Mouse (Mus musculus) MEL (cell line): ENCODE measurements around the gene Amz1. TPM values are rescaled to one million over a fixed set of nuclear protein-coding genes. Genes with fewer than 3 reads are reported as not detected.

ENCODE experiments used
- DNase-seq: peaks from one replicate; pipeline ENCODE4 v3.0.0; 2011; ENCODE audit warnings: low read depth, low spot score
- H3K27ac ChIP-seq: 2 replicates; pipeline ENCODE4 v1.5.1; 2012; ENCODE audit warnings: low read depth, mild to moderate bottlenecking, control low read depth, low read length, moderate library complexity; ENCODE audit not compliant: control insufficient read depth
- H3K27me3 ChIP-seq, 2 experiments: fragments of 150-350 bp in 1 of 2; sonication (generic) in 1 of 2; 2 replicates each; pipeline ENCODE4 v1.6.1; 2012; ENCODE audit warnings: low read length in 2 of 2, mild to moderate bottlenecking in 2 of 2, improper control_type of control experiment in 1 of 2, moderate library complexity in 1 of 2; ENCODE audit not compliant: insufficient read depth in 2 of 2, control insufficient read depth in 1 of 2
- H3K36me3 ChIP-seq, 2 experiments: 2 replicates each; pipeline ENCODE4 v1.6.1; 2012 to 2014; ENCODE audit warnings: low read length in 2 of 2, improper control_type of control experiment in 1 of 2, inconsistent platforms in 1 of 2, mild to moderate bottlenecking in 1 of 2; ENCODE audit not compliant: insufficient read depth in 2 of 2, control insufficient read depth in 1 of 2
- H3K4me1 ChIP-seq, 2 experiments: fragments of 150-350 bp in 1 of 2; sonication (generic) in 1 of 2; 2 replicates each; pipeline ENCODE4 v1.6.1; 2012; ENCODE audit warnings: low read length in 2 of 2, improper control_type of control experiment in 1 of 2, mild to moderate bottlenecking in 1 of 2; ENCODE audit not compliant: insufficient read depth in 2 of 2, control insufficient read depth in 1 of 2
- H3K4me3 ChIP-seq, 2 experiments: fragments of 150-350 bp in 1 of 2; sonication (generic) in 1 of 2; 2 replicates each; pipeline ENCODE4 v1.5.1; 2012; ENCODE audit warnings: low read depth in 2 of 2, low read length in 2 of 2, mild to moderate bottlenecking in 2 of 2, moderate library complexity in 2 of 2, control low read depth in 1 of 2, improper control_type of control experiment in 1 of 2; ENCODE audit not compliant: control insufficient read depth in 1 of 2, insufficient read depth in 1 of 2
- H3K79me2 ChIP-seq: 2 replicates; pipeline ENCODE4 v1.6.1; 2012; ENCODE audit warnings: mild to moderate bottlenecking, low read length, moderate library complexity; ENCODE audit not compliant: control insufficient read depth, poor library complexity, insufficient read depth
- H3K9ac ChIP-seq: 2 replicates; pipeline ENCODE4 v1.6.1; 2012; ENCODE audit warnings: low read depth, mild to moderate bottlenecking, control low read depth, low read length, moderate library complexity; ENCODE audit not compliant: control insufficient read depth, poor library complexity, severe bottlenecking
- H3K9me3 ChIP-seq: fragments of 150-350 bp; sonication (generic); replicated peaks from 2 replicates; pipeline ENCODE4 v1.6.1; 2012; ENCODE audit warnings: mild to moderate bottlenecking, low read length, improper control_type of control experiment, moderate library complexity; ENCODE audit not compliant: insufficient read depth
- CHD2 ChIP-seq: IDR thresholded peaks from 2 replicates; pipeline ENCODE4 v1.6.1; 2011; ENCODE audit warnings: low read length, improper control_type of control experiment
- EP300 ChIP-seq, 2 experiments: IDR thresholded peaks; 2 replicates each; pipeline ENCODE4 v1.6.1; 2011; ENCODE audit warnings: improper control_type of control experiment in 2 of 2, low read length in 2 of 2, low read depth in 1 of 2, mild to moderate bottlenecking in 1 of 2
- GATA1 ChIP-seq: IDR thresholded peaks from 2 replicates; pipeline ENCODE4 v1.6.1; 2011; ENCODE audit warnings: low read depth, low read length, improper control_type of control experiment
- MAX ChIP-seq: IDR thresholded peaks from 2 replicates; pipeline ENCODE4 v1.6.1; 2011; ENCODE audit warnings: low read length, improper control_type of control experiment
- MAZ ChIP-seq: IDR thresholded peaks from 2 replicates; pipeline ENCODE4 v1.6.1; 2012; ENCODE audit warnings: low read depth, mild to moderate bottlenecking, inconsistent platforms, low read length, improper control_type of control experiment
- MXI1 ChIP-seq: IDR thresholded peaks from 2 replicates; pipeline ENCODE4 v1.6.1; 2011; ENCODE audit warnings: mild to moderate bottlenecking, low read depth, low read length, improper control_type of control experiment
- NRF1 ChIP-seq: IDR thresholded peaks from 2 replicates; pipeline ENCODE4 v1.6.1; 2014; ENCODE audit warnings: low read depth, mild to moderate bottlenecking, inconsistent platforms, low read length, improper control_type of control experiment, moderate library complexity; ENCODE audit not compliant: poor library complexity, insufficient read depth, severe bottlenecking
- POLR2A ChIP-seq, 2 experiments: IDR thresholded peaks; 2 replicates each; pipeline ENCODE4 v1.6.1; 2011 to 2012; ENCODE audit warnings: low read length in 2 of 2, mild to moderate bottlenecking in 2 of 2, control low read depth in 1 of 2, improper control_type of control experiment in 1 of 2, low read depth in 1 of 2, moderate library complexity in 1 of 2; ENCODE audit not compliant: control insufficient read depth in 1 of 2, insufficient read depth in 1 of 2, poor library complexity in 1 of 2
- POLR2AphosphoS2 ChIP-seq: IDR thresholded peaks from 2 replicates; pipeline ENCODE4 v1.6.1; 2011; ENCODE audit warnings: low read length, improper control_type of control experiment
- POLR2AphosphoS5 ChIP-seq: IDR thresholded peaks from 2 replicates; pipeline ENCODE4 v1.6.1; 2012; ENCODE audit warnings: low read depth, borderline replicate concordance, mild to moderate bottlenecking, inconsistent platforms, low read length, moderate library complexity, mixed read lengths
- RAD21 ChIP-seq: IDR thresholded peaks from 2 replicates; pipeline ENCODE4 v1.6.1; 2011; ENCODE audit warnings: mild to moderate bottlenecking, low read depth, low read length, improper control_type of control experiment
- RCOR1 ChIP-seq: IDR thresholded peaks from 2 replicates; pipeline ENCODE4 v1.6.1; 2012; ENCODE audit warnings: low read depth, mild to moderate bottlenecking, inconsistent platforms, low read length, improper control_type of control experiment
- SMC3 ChIP-seq: IDR thresholded peaks from 2 replicates; pipeline ENCODE4 v1.6.1; 2011; ENCODE audit warnings: low read depth, low read length, improper control_type of control experiment
- USF2 ChIP-seq, 2 experiments: IDR thresholded peaks; 2 replicates each; pipeline ENCODE4 v1.6.1; 2011 to 2012; ENCODE audit warnings: improper control_type of control experiment in 2 of 2, low read length in 2 of 2, borderline replicate concordance in 1 of 2, inconsistent platforms in 1 of 2, low read depth in 1 of 2, mild to moderate bottlenecking in 1 of 2; ENCODE audit not compliant: insufficient read depth in 1 of 2
- ZKSCAN1 ChIP-seq: IDR thresholded peaks from 2 replicates; pipeline ENCODE4 v1.6.1; 2012; ENCODE audit warnings: low read depth, mild to moderate bottlenecking, inconsistent platforms, low read length, improper control_type of control experiment, moderate library complexity
- ZMIZ1 ChIP-seq: IDR thresholded peaks from 2 replicates; pipeline ENCODE4 v1.6.1; 2012; ENCODE audit warnings: low read depth, mild to moderate bottlenecking, inconsistent platforms, low read length, improper control_type of control experiment, moderate library complexity
- ZNF384 ChIP-seq: IDR thresholded peaks from 2 replicates; pipeline ENCODE4 v1.6.1; 2012; ENCODE audit warnings: low read depth, mild to moderate bottlenecking, inconsistent platforms, low read length, improper control_type of control experiment
- polyA plus RNA-seq, 2 experiments: library from polyadenylated mRNA; stranded (reverse) in 1 of 2; unstranded in 1 of 2; fragments of >175 nt in 1 of 2; fragments of >200 nt in 1 of 2; gene quantifications; 2 replicates each; pipeline versions ENCODE4 v1.2.1 to v1.2.4; 2012; ENCODE audit warnings: low replicate concordance in 2 of 2, low read depth in 1 of 2; ENCODE audit not compliant: insufficient read length in 2 of 2, insufficient read depth in 1 of 2, missing spikeins in 1 of 2
- total RNA-seq: library from RNA; depleted of rRNA; stranded (reverse); fragments of 300-350 nt; gene quantifications from 2 replicates; pipeline ENCODE4 v1.2.3, GENCODE M21; 2012

The Amz1 gene
- total and polyA plus RNA-seq, 3 experiments: 0.68 to 1.7 TPM; not detected in 1

DNA sequence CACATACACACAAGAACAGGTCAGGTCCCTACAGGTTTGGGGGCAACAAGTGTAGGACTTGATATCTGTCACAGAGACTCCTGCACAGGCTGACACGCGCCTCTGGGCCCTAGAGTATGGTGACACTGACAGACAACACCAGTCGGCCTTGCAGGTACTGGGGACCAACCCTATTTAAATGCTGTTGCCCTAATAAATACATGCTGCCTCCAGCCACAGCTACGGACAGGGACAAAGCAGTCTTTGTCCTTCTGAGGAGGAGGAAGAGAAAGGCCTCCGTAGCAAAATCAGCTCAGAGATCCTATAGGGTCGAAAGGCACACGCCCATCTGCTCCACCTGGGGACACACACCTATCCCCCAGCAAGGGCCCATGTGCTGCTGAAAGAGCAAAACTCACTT, 27.9 kb upstream of the Amz1 start:
- H3K4me3 ChIP-seq: no peak overlapping the region
- DNase-seq: no peak
- TF ChIP-seq POLR2AphosphoS5 (no peak), MXI1 (no peak), POLR2A (IDR thresholded peaks at IDR 0.05; ENCODE audit: control insufficient read depth in 1 of 2, insufficient read depth in 1 of 2, low read depth in 1 of 2, low read length in 2 of 2, poor library complexity in 1 of 2) (no peak), ZMIZ1 (no peak), USF2 (IDR thresholded peaks at IDR 0.05; ENCODE audit: borderline replicate concordance in 1 of 2, insufficient read depth in 1 of 2, low read depth in 1 of 2, low read length in 2 of 2) (no peak), CHD2 (no peak), EP300 (IDR thresholded peaks at IDR 0.05; ENCODE audit: low read depth in 1 of 2, low read length in 2 of 2) (no peak), POLR2AphosphoS2 (no peak)

DNA sequence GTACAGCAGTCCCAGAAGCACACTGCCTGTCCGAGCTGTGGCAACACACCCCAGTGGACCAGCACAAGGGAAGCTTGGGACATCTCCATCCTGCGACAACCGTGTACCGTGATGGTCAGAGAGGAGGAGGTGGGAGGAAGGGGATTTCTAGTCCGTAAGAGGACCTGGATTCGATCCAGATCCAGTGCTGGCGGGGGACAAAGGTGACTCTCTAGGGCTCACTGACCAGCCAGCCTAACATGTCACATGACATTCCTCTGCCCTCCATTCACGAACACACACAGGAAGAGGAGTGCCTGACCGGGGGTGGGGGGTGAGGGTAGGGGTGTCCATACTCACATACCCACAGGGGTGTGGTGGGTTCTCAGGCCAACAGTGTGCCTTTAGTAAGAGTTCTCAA, 24.2 kb upstream of the Amz1 start:
- TF ChIP-seq GATA1: no peak
- no peak for TF ChIP-seq RAD21
- no peak for TF ChIP-seq MAX
- TF ChIP-seq SMC3: no peak
- TF ChIP-seq RCOR1: no peak
- no peak for TF ChIP-seq ZKSCAN1
- no peak for TF ChIP-seq NRF1
- H3K27ac ChIP-seq: no peak overlapping the region
- H3K79me2 ChIP-seq: peaks cover 4% of the 10 kb centered on the region; the same call in 1 of the 2 replicates
- no peaks in the 10 kb centered on the region for H3K27me3 ChIP-seq
- no peak overlapping the region for H3K4me3 ChIP-seq
- peaks cover 0 to 11% of the 10 kb centered on the region in 2 experiments; a peak in 3 of 4 replicates for H3K4me1 ChIP-seq
- no peaks in the 10 kb centered on the region for H3K9me3 ChIP-seq
- H3K9ac ChIP-seq: no peak overlapping the region
- no peak for DNase-seq
- H3K36me3 ChIP-seq: peaks cover 0 to 9% of the 10 kb centered on the region in 2 experiments; a peak in 2 of 4 replicates

More for the DNA sequence above, 27.9 kb upstream of the Amz1 start:
- H3K36me3 ChIP-seq: no peaks in the 10 kb centered on the region
- no peaks in the 10 kb centered on the region for H3K79me2 ChIP-seq
- H3K9me3 ChIP-seq: no peaks in the 10 kb centered on the region
- H3K27ac ChIP-seq: no peak overlapping the region
- H3K27me3 ChIP-seq: no peaks in the 10 kb centered on the region
- H3K4me1 ChIP-seq: no peaks in the 10 kb centered on the region
- no peak overlapping the region for H3K9ac ChIP-seq

DNA sequence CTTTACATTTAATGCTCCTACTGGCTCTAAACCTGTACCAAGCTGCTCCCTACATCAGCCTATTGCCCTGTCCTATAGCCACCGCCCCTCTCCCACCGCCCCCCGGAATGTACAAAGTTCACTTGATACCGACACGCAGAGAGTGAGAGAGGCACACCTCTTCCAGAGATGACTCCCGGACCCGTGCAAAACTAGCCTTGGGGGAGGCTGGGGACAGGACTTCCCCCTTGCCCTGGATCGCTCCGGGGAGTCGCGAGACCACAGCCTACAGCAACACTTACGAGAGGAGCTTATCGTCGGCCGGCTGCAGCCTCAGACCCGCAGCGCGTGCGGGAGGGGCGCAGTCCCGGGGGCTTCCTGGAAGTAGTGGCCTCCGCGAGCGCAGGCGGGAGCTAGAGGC, 22.3 kb upstream of the Amz1 start:
- Histone ChIP-seq H3K9me3 (no peaks in the 10 kb centered on the region), H3K27ac (peak overlapping the region; percentile 58), H3K4me1 (peaks cover 0 to 19% of the 10 kb centered on the region in 2 experiments; a peak in 3 of 4 replicates), H3K9ac (peak overlapping the region; percentile 76), H3K36me3 (peaks cover 0 to 17% of the 10 kb centered on the region in 2 experiments; a peak in 2 of 4 replicates), H3K79me2 (peaks cover 4% of the 10 kb centered on the region; the same call in 1 of the 2 replicates), H3K4me3 (peak overlapping the region; percentile 75 to 83), H3K27me3 (no peaks in the 10 kb centered on the region)
- TF ChIP-seq ZNF384 (no peak), MAZ (0 out of 2 replicates have a peak, but pooled peaks have one; percentile 38)
- peak; percentile 81 for DNase-seq
